Mouse (Mus musculus) cortical plate, adult 2 months (tissue): Measurements from ENCODE around the gene Lman2.

ENCODE experiments used
- CTCF ChIP-seq: fragments of 200-500 bp; IDR thresholded peaks from 2 replicates; pipeline ENCODE4 v1.5.1; 2011; ENCODE audit warnings: mild to moderate bottlenecking, control low read depth, low read length; ENCODE audit not compliant: insufficient read depth; ENCODE audit errors: extremely low read depth
- POLR2A ChIP-seq: fragments of 200-500 bp; IDR thresholded peaks from 2 replicates; pipeline ENCODE4 v1.6.1; 2011; ENCODE audit warnings: mild to moderate bottlenecking, low read length, control low read depth; ENCODE audit not compliant: insufficient read depth; ENCODE audit errors: extremely low read depth

DNA sequence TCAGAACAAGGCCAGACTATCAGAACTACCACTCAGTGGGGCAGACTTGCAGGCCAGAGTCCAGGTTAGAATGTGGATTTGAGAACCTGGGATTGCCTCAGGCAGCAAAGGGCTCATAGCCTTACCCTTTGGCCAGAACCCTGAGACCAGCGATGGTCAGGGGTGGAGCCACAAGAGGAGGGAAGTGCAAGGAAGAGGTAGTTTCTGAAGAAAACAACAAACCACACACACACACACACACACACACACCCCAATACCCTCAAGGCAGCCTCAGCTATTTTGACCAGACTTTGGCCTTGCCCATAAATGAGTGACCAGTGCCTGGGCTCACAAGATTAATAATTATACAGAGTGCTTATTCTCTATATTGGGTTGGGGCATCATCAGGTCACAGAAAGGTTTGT lies 29.0 kb upstream of the Lman2 start:
- TF ChIP-seq CTCF: no peak
- TF ChIP-seq POLR2A: no peak
